Mouse (Mus musculus) testis, adult 2 months (tissue): ENCODE results near the gene H2-Q6.

ENCODE experiments used
- CTCF ChIP-seq: fragments of 200-500 bp; IDR thresholded peaks from 2 replicates; pipeline ENCODE4 v1.5.1; 2012; ENCODE audit warnings: low read depth, mild to moderate bottlenecking, inconsistent platforms, low read length, moderate library complexity; ENCODE audit not compliant: control insufficient read depth, insufficient read depth, insufficient replicate concordance
- POLR2A ChIP-seq: fragments of 200-500 bp; IDR thresholded peaks from 2 replicates; pipeline ENCODE4 v1.6.1; 2012; ENCODE audit warnings: low read depth, mild to moderate bottlenecking, inconsistent platforms, low read length, moderate library complexity; ENCODE audit not compliant: control insufficient read depth

- TF ChIP-seq CTCF = no peak
- no peak for TF ChIP-seq POLR2A
Observed at GRCm38 (mm10) chr17:35379729-35380451, 44.8 kb upstream of the H2-Q6 start.
